Mouse (Mus musculus): ENCODE data around the gene Acsl5.

The Acsl5 gene

DNA sequence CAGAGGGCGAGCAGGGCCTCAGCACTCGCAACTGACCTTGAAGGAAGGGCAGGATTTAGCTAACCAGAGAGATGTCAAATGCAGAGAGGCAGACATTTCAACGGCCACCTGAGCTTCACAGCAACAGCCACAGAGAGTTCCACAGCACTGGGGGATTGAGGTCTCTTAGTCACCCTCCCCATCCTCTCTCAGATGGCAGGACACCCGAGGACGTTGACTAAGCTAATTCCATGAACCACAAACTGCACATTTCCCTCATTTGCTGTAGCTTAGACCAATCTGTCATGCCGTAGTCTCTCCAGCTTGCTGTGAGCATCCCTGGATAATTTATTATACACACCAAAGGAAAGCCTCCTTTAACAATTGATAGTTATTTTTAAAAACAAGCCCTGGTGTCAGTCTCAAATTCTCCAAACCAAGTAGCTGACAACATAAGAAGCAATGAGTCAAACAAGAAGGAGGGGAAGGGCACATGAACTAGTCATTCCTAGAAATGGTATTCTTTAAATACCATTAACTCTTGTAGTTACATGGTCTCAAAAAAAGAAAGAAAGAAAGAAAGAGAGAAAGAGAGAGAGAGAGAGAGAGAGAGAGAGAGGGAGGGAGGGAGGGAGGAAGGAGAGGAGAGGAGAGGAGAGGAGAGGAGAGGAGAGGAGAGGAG is 11.8 kb upstream of the Acsl5 start:
- no peak for DNase-seq (ENCODE audit: low read depth)

DNA sequence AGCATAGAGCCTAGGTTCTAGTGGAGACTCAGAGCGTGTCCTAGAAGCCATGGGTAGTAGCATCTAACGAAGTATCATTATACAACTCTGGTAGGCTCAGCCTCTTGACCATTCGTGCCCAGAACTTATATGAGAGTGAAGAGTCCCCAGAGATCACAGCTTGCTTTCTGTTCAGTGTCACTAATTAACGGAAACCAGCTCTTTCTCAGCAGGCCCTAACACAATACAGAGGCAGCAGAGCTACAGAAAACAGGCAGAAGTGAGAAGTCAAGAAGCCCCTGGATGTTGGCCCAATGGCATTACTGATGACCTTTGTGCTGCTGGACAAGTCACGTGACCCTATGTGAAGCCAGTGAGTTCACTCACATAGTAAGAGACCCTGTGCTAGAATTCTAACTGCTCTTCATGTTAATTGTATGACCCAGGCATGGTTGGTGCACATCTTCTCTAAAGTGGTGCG is 10.5 kb upstream of the Acsl5 start, which contains the start of gene Gucy2g:
TSS of gene Gucy2g (minus strand) at position 51 of the 460 bp plus-strand sequence.
- DNase-seq (ENCODE audit: low read depth) = no peak

DNA sequence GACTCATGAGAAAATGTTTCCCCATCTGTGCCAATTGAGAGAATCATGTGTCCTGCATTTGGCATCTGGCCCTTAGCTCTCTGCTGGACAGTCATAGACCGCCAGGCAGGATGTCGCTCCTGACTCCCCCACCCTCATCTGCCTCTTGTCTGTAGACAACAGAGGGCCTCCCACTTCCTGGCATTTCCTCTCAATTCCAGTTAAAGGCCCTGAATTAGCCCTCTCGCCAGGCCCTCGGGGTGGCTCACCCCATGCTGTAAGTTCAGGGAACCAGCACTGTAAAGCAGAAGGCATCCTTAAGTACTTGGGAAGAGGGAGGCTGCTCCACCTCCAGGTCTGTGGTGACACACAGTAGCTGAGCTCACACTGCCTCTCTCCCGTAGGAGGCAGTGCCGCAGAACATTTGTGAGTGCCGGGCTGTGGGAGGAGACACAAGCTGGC is 6.9 kb upstream of the Acsl5 start:
- no peak for DNase-seq (ENCODE audit: low read depth)

DNA sequence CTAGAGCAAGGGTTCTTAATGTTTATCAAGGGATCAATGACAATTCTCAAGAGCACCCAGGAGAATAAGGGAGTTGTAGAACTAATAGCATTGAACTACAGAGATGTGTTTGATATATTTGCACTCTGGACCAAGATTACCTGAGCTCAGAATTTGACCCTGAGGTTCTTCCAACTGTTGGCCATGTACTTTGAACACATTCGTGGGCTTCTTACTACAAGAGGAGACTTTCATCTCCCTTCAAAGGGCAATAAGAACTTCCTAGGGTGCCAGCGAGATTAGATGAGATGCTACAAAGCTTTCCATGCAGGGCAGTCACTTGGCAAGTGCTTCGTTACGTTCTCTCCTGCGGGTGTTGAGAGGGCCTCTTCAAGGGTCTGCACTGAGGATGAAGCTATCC is 4.2 kb upstream of the Acsl5 start:
- DNase-seq (ENCODE audit: low read depth) = no peak

DNA sequence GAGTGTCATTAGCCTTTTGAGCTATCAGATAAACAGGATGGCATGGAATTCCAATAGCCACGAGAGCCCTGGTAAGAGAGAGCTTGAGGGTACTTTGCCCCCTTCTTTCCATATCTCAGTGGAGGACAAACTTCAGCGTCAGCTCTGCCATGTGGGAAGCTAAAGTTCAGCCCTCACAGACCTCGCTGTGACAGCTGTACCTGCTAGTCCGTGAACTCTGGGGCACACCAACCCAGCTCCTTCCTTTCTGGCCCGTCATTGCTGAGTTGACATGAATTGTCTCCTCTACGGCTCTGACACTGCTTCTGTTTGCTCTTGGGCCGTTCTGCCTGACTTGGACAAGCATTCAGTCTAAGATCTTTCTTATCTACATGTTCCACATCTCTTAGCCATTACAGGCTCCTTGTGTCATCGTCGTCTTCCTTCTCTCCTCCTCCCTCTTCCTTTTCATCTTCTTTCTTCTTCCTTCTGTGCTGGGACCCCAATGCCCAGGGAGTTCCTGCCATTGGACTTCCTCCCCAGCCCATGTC is 3.7 kb upstream of the Acsl5 start:
- no peak for DNase-seq (ENCODE audit: low read depth)

DNA sequence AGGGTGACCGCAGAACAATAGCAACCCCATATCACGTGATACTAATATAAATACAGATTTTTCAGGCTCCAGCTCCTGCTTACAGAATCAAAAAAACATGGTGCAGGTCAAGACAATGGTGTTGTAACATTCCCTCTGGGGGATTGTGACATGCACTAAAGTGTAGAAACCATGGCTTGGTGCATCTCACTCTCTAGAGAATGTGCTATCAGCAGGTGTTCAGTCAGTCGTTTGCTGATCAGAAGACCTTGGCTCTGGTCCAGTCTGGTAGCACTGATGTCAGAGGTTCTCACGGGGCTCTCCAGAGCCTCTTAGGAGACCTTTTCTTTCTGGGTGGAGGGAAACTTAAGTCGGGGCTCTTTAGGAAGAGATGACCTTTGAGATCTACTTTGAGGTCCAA is 1.3 kb upstream of the Acsl5 start:
- no peak for DNase-seq (ENCODE audit: low read depth)

DNA sequence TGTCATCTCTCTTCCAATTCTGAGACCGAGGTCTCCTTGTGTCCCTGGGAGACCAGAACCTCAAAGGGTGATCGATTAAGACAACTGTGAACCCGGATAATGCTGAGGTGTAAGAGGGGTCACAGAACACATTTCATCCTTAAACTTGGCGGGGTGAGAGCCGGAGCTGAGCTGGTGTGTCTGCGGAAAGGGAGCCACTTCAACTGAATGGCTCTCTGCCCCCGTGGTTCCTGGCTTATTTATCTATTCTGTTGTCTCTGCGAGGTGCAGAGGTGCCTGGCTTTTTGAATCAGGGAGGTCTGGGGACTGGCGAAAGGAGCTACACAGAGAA is 1.5 kb downstream of the Acsl5 start:
- no peak for DNase-seq (ENCODE audit: low read depth)

DNA sequence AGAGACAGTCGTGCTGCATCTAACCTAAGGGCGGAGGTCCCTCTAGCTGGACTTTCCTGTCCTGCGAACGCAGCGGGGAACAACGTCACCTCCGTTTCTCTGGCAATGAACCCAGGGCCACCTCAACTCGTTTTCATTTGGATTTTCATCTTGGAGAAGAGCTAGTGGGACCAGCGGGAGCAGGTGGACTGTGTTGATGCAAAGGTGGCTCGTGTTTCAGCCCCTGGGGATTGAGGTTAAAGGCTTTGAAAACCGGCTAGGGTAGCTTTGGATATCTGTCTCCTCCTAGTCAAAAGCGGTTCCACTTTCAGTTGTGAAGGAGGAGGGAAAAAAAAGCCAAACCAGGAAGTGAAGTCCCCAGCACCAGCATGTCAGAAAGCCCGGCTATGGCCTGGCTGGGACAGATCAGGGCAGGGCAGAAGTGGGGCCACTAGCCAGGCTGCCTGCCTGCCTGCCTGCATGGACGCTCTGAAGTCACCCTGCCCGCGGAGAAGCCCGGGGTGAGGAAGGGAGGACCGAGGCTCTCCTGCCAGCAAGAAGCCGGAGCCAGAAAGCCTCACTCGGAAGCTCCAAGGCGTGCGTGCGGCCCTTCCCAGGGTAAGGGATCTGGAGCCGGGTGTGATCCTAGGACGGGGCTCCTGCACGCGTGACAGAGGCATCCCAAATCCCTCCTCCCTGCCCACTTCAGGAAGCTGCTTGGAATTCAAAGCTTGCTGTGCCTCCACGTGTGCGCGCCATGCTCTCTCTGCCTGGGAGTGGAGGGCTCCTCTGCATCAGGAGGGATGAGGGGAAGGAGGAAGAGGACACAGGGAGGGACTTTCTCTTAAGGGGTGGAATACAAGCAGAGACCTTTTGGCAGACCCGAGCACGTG is 2.1 kb downstream of the Acsl5 start:
- DNase-seq (ENCODE audit: low read depth) = peak; percentile 54

DNA sequence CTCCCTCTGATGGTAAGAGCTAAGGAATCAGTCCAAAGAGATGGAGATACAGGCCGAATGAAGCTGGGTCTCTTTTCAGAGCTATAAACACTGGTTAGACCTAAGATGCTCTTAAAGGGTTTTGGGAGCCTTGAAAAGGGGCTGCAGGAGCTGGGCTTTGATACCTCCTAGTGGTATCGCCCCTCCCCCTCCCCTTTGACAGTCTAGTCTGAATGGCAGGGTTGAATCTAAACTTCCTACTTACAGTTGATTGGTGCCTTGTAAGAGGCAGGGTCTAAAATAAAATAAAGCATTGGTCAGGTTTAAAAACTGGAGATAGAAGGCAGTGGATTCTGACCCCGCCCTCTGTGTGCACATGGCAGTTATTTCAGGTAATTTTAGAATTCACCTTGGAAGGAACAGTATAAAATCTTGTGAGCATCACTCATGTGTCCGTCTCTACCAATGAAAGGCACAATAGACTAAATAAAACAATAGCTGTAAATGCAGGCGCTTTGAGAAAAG is 2.8 kb downstream of the Acsl5 start:
- DNase-seq (ENCODE audit: low read depth) = peak; percentile 48

DNA sequence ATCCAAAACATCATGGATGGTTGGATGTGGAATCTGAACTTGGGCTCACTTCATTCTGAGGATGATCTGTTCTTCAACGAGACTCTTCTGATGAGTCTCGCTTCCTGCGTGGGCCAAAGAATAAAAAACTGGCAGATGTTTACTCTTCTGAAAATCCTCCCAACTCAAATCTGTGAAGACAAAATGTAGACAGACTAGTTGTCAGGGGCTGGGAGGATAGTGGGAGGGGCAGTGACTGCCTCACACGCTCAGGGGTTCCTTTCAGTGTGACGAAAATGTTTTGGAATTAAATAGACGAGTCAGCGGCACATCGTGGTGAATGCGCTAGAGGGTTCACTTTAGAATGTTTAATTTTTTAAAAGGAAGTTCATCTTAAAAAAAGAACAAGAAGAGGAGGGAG is 4.4 kb downstream of the Acsl5 start:
- no peak for DNase-seq (ENCODE audit: low read depth)

DNA sequence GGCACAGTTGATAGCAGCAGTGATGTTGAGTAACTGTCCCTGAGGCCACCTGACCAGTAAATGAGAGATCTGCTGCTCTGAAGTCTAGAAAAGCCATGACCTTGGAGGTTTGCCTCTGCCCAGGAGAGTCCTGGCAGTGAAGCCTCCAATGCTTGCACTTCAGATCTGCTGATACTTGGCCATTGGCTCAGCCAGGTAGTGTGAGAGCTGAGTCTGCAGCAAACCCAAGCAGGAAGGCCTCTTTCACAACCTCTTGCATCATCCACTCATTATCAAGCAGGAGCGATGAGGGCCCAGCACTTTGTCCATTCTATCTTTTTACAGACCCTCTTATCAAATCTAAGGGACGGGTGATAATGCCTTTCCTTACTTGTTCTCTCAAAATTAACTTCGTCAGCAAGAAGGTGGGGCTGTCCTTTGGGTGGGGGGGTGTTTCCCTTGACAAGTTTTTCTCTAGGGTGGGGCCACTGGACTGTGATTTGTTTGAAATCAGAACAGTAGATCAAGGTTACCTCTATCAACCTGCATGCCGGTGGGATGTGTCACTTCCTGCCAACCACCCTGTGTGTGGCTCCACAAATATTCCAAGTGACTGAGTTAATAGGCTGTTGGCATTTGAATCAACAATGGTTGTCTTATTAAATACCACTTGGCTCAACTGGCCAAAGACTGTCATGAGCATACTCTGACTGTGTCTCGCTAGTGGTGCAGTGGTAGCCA is 6.1 kb downstream of the Acsl5 start:
- DNase-seq (ENCODE audit: low read depth) = no peak

DNA sequence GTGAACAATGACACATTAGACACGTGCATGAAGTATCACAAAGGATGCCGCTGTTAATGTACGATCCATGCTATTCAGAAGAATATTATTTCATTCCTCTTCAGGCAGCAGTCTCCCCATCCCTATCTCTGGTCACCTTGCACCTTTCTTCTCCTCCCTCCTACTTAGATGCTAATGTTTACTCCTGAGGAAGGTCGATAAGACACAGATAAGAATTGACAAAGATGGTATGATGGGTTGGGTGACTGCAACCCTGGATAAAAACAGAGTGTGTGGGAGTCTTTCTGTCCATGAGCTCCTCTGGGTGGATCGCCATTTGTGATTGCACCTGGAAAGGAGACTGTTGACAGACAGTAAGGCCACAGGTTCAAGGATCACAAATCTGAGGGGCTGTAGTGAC is 6.8 kb downstream of the Acsl5 start:
- no peak for DNase-seq (ENCODE audit: low read depth)

DNA sequence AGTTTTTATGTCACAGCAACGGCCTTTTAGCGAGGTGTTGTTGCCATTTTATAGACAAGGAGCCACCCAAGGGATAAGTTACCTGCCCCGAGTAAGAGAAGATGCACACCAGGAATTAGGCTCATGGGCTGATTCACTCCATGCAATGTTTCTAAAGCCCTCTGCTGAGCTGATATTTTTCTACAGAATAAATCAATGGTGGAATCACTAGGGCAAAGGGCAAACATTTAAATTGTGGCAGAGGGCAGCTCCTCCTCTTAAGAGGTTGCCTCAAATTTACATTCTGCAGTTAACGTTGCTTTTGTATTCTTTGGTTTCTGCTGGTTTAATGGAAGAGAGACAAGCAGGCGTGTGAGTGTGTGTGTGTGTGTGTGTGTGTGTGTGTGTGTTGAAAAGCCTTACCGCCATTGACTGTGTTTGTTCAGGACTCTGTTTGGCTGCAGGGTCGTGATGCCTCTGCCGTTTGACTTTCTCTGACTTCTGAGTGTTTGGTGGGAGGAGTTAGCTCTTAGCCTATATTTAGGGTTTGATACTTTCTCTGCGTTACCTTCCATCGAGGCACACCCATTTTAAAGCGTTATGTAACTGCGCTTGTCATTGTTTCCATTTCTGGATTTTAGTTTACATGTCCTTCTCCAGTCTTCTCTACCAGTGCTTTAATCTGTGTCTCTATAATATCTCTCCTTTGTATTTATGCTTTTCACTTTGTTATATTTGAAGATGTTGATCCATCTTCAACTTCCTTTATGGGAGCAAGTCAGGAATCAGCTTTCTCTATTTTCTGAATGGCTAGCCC is 8.8 kb downstream of the Acsl5 start:
- no peak for DNase-seq (ENCODE audit: low read depth)

DNA sequence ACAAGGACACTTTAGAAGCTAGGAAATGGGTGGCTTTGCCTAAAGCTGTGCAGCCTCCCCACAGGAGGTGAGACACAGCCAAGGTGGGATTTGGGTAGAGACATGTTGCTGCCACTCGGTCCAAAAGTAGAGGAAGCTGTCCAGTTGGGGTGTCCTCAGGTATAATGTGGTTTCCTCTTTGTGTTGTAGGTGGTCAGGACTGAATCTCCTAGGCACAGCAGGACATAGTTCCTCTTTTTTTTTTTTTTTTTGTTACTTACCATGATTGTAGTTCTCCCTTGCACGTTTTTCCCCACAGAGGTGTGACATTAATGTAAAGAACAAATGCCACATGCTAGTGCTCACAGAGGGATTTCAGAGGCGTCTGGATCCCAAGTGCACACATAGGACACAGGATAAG is 13.5 kb downstream of the Acsl5 start:
- DNase-seq (ENCODE audit: low read depth) = no peak

DNA sequence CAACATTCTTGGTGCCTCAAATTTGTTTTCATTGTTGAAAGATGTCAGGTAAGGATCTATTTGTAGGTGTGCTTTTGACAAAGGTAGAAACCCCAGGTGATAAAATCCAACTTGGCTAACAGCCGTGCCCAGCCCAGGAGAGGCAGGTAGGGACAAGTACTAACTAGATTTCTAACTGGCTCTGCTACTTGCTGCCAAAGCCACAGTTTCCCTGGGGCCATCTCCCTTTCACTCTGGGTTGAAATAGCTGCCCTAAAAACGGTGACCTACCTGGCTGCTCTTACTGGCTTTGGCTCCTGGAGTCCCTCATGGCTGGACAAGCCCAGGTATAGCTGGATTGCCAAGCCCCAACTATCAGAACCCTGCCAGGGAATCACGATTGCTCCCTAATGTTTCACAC is 15.0 kb downstream of the Acsl5 start:
- no peak for DNase-seq (ENCODE audit: low read depth)

DNA sequence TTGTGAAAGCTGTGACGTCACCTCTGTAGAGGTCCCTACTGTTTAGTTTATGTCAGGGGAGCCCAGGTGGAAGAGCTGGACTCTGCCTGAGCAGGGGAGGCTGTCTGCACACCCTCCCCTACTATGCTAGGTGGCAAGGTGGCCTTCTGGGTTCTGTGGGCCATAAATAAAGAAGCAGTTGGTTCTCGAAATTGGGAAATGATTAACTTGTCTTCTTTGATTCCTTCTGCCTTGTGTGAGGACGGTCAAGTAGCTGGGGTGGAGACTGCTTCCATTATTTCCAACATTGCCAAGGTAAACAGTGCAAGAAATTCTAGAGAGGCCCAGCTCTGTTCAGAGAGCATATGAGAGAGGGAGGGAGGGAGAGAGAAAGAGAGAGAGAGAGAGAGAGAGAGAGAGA is 16.4 kb downstream of the Acsl5 start:
- DNase-seq (ENCODE audit: low read depth) = no peak

DNA sequence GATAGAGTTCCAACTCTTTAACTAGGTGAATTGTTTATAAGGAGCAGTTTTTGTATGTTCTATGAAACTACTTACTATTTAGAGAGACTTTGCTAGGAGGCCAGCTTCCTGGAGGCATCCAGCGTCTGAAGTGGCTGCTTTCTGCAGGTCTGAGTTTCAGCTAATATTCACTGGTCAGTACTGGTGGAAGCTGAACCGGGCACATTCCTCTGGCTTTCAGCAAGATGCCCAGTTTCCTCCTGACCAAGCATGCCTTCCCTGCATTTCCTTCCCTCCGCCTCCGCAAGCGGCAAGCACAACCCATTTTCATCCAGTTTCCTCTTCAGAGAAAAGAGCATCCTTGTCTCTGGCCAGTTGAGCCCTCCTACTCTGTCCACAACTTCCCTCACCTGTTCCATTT is 17.3 kb downstream of the Acsl5 start:
- DNase-seq (ENCODE audit: low read depth) = no peak

DNA sequence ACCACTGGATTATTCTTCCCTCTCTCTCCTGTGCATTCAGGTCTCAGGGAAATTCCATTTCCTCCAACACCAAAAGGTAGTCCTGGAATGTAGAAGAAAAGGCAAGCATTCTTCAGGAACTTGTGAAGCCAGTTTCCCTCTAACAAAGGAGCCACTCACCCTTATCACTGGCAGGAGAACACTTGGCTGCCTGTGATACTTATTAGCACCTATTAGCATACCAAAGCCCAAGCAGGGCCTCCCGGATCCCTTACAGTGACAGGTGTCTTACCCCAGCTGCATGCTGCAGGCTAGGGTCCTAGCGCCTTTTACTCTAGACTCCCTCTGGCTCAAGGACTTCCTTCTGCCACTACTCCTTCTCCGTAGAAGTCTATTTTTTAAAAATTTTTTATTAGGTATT is 19.7 kb downstream of the Acsl5 start:
- no peak for DNase-seq (ENCODE audit: low read depth)

DNA sequence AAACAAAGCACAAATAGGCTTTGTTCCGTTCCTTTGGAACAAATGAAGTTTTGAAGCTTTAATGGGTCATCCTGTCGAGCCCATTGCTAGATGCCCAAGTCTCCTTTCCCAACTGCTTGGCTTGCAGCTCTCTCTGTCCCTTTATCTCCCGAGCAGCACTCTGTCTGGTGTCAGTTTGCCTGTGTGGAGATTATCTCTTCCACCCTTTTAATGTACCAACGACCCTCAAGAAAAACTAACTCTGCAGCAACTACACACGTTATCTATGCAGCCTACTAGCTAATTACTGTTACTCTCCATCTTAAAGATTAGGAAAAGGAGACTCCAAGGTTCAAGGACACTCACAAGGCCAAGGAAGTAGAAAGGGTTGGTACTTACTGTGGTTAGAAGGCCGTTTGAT is 21.6 kb downstream of the Acsl5 start:
- no peak for DNase-seq (ENCODE audit: low read depth)

DNA sequence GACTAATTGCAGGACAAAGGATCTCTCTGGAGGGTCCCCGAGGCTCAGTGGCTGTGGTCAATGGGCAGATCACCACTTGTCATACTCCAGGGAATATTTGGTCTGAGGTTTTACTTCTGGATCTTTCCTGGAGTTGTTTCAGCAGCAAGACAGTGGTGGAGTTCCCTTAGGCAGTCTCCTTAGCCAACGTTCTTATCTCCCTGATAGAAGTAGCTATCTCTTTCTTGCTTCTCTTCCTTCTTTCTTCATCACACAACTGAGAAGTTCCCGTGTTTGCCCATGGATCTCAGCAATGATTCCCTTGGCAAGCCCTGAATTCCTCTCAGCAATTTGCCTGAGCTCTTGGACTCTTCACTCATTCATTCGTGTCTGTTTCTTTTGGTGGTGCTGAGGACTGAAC is 24.4 kb downstream of the Acsl5 start:
- DNase-seq (ENCODE audit: low read depth) = no peak

DNA sequence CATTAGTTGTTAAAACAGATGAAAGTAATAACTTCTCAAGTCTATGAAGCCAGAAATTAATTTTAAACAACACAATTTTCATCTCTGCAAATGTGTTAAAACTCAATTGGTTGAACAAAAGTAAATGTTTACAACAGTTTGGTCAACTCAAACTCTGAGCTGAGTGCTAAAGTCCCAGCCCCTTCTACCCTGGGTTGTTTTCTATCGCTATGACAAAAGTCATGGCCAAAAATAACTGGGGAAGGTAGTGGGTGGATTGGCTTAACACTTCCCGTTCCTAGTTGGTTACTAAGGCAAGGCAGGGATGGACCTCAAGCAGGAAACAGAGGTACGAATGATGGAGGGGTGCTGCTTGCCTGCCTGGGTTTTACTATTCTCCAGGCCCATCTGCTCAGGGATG is 25.0 kb downstream of the Acsl5 start:
- DNase-seq (ENCODE audit: low read depth) = no peak

DNA sequence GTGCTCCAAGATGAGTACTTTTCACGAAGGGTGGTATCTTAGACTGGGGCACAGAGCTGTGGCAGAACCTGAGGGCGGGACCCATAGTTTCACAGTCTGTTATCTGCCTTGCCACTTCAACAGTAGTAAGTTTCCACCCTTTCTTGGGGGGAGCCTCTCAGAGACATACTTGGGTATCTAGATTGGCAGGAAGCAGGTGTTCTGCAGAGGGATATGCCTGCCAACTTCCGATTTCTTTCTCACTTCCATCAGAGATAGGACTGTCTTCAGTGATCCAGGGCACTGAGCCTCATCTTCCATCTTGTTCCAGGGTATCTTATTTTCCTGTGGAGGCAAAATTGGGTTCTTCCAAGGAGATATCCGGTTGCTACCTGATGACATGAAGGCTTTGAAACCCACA is 32.4 kb downstream of the Acsl5 start:
- peak; percentile 20 for DNase-seq (ENCODE audit: low read depth)

Data from c-Kit-positive CD71-negative TER-119-negative erythroid progenitor cells, embryonic 14.5 days (primary cell).